Mouse (Mus musculus) E14TG2a.4 (cell line): ENCODE data around the gene D13Ertd608e.
A peak's percentile ranks its signal among the peaks of the same experiment; 100 is the strongest.
"Not testable (repeated sequence)": the region's sequence is repeated elsewhere in the genome, so short reads cannot be mapped to it uniquely, and the experiment has no call there.

Experiments used
- H3K27me3 ChIP-seq: 2 replicates; pipeline ENCODE4 v1.6.1; 2014; ENCODE audit warnings: low read length, control low read depth; ENCODE audit not compliant: insufficient read depth
- H3K36me3 ChIP-seq: 2 replicates; pipeline ENCODE4 v1.6.1; 2014; ENCODE audit warnings: low read length, control low read depth; ENCODE audit not compliant: insufficient read depth
- H3K4me1 ChIP-seq: replicated peaks from 2 replicates; pipeline ENCODE4 v1.6.1; 2014; ENCODE audit warnings: low read depth, low read length, control low read depth
- H3K4me3 ChIP-seq: replicated peaks from 2 replicates; pipeline ENCODE4 v1.5.1; 2014; ENCODE audit warnings: mild to moderate bottlenecking, low read length
- H3K9me3 ChIP-seq: 2 replicates; pipeline ENCODE4 v1.6.1; 2014; ENCODE audit warnings: low read length, control low read depth
- CTCF ChIP-seq: conservative IDR thresholded peaks from 2 replicates; pipeline ENCODE4 v1.5.1; 2014; ENCODE audit warnings: low read length
- NANOG ChIP-seq: IDR thresholded peaks from 2 replicates; pipeline ENCODE4 v1.6.1; 2014; ENCODE audit warnings: borderline replicate concordance, low read length, mixed read lengths
- POU5F1 ChIP-seq: IDR thresholded peaks from 2 replicates; pipeline ENCODE4 v1.6.1; 2014; ENCODE audit warnings: low read length, borderline replicate concordance

D13Ertd608e gene

GRCm38 (mm10) chr13:119816798-119817197 is 19.0 kb upstream of the D13Ertd608e start:
- TF ChIP-seq NANOG, result no peak
- TF ChIP-seq CTCF, result no peak
- TF ChIP-seq POU5F1, result no peak
- peaks cover 35% of the 10 kb centered on the region for H3K27me3 ChIP-seq
- H3K4me1 ChIP-seq, result no peaks in the 10 kb centered on the region
- H3K4me3 ChIP-seq, result no peak overlapping the region
- no peaks in the 10 kb centered on the region for H3K9me3 ChIP-seq
- H3K36me3 ChIP-seq, result no peaks in the 10 kb centered on the region

DNA sequence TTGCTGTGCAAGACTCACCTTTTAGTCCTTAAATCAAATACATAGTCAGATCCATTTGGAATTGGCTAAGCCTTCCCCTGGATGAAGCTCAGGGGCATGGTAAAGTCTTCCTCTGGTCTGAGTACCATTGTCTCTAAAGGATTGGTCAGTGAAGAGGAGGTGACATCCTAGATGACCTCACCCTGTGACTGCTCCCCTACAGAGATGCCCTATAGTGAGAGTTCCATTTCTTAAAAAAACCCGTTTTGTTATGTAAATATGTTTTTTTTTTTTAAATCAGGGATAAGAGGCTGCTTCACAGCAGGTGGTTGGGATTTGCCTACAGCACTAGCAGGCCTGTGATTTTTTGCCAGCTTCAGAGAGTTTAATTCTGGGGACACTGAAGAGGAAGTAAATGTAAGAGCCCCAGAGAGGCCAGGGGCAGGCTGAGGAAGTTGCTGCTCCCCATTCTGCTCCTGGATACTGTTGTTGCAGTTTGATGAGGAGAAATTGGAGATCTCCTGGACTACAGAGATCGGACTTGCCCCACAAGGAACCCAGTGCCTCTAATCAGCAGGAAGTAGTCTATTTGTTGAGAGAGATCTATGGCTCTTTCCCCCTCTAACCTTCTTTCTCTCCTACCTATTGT is 18.1 kb upstream of the D13Ertd608e start:
- no peak overlapping the region for H3K4me3 ChIP-seq
- TF ChIP-seq NANOG (no peak), CTCF (no peak), POU5F1 (no peak)
- H3K27me3 ChIP-seq, result peaks cover 31% of the 10 kb centered on the region
- no peaks in the 10 kb centered on the region for H3K9me3 ChIP-seq
- H3K4me1 ChIP-seq, result no peaks in the 10 kb centered on the region
- H3K36me3 ChIP-seq, result no peaks in the 10 kb centered on the region

GRCm38 (mm10) chr13:119830116-119830515 is 5.7 kb upstream of the D13Ertd608e start, which contains the start of gene AF067063:
Gene AF067063 (minus strand): TSS chr13:119830216.
- not testable (repeated sequence) for H3K27me3 ChIP-seq, H3K36me3 ChIP-seq, H3K9me3 ChIP-seq, H3K4me1 ChIP-seq, H3K4me3 ChIP-seq

DNA sequence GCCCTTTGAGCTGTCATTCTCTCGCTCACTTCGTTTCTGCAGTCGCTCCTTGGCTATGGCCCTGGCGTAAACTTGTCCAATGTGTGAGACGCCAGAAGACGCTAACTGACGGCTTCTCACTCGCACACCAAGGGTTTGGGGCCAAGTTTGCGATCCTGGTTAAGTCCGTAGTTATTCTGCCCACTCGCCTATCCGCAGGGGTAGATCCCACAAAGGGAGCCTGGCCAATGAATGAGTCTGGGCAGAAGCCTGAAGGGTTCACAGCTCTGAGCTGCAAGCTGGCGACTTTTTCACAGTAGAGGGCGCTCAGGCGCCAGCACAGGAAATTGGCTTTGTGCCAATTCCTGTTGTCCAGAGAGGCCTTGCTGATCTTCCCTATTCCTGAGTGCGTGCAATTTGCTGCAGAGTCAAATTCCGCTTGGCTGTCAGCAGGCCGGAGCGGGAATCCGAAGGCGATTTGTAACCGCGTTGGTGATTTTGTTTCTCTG is 562 bp downstream of the D13Ertd608e start:
- not testable (repeated sequence) for H3K9me3 ChIP-seq
- peak; percentile 33 for TF ChIP-seq CTCF

GRCm38 (mm10) chr13:119837719-119838337 is 2.0 kb downstream of the D13Ertd608e start:
- H3K4me3 ChIP-seq, H3K4me1 ChIP-seq, H3K27me3 ChIP-seq, H3K9me3 ChIP-seq, H3K36me3 ChIP-seq: not testable (repeated sequence)

More for the DNA sequence above, 562 bp downstream of the D13Ertd608e start:
- not testable (repeated sequence) for H3K4me1 ChIP-seq, H3K27me3 ChIP-seq, H3K4me3 ChIP-seq, H3K36me3 ChIP-seq

GRCm38 (mm10) chr13:119839982-119840381 is 4.2 kb downstream of the D13Ertd608e start:
- H3K4me1 ChIP-seq, H3K36me3 ChIP-seq, H3K4me3 ChIP-seq, H3K9me3 ChIP-seq, H3K27me3 ChIP-seq: not testable (repeated sequence)

GRCm38 (mm10) chr13:119862399-119862798 is 26.6 kb downstream of the D13Ertd608e start:
- H3K27me3 ChIP-seq, H3K36me3 ChIP-seq, H3K4me3 ChIP-seq, H3K4me1 ChIP-seq, H3K9me3 ChIP-seq: not testable (repeated sequence)

DNA sequence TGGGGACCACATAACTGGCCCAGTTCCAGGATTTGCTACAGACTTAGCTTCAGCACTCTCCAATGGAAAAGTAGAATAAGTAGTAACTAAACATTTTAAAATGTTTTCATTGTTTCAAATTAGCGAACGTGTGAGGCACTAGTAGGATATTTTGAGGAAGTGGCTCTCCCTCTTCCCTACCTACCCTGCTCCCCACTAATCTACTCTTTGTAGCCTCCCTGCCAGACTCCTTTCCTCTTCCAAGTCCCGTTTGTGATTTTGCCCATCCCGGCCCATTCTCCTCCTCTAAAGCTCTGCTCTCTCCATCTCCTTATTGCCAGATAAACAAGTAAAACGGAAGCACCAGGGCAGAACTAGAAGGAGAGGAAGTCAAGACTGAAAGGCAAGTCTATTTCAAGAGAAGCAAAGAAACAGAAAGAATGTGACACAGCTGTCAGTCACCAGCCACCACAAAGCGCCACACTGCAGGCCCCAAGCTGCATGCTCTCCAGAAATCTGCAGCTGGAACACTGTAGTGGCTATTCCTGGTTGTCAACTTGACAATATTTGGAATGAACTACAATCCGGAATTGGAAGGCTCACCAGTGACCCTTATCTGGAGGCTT is 28.7 kb downstream of the D13Ertd608e start:
- not testable (repeated sequence) for H3K27me3 ChIP-seq, H3K9me3 ChIP-seq, H3K36me3 ChIP-seq, H3K4me3 ChIP-seq, H3K4me1 ChIP-seq

GRCm38 (mm10) chr13:119886896-119887295 is 51.1 kb downstream of the D13Ertd608e start:
- not testable (repeated sequence) for H3K36me3 ChIP-seq, H3K9me3 ChIP-seq, H3K4me3 ChIP-seq, H3K27me3 ChIP-seq
- peaks cover 12% of the 10 kb centered on the region for H3K4me1 ChIP-seq

- not testable (repeated sequence) for H3K36me3 ChIP-seq, H3K9me3 ChIP-seq, H3K27me3 ChIP-seq, H3K4me1 ChIP-seq, H3K4me3 ChIP-seq
Observed at GRCm38 (mm10) chr13:119894685-119895084, 58.9 kb downstream of the D13Ertd608e start, which contains the start of gene Tcstv1. Gene Tcstv1 (minus strand): TSS chr13:119894785.
